Mouse (Mus musculus) spleen, adult 2 months (tissue): Measurements from ENCODE around the gene Saa1.
A peak's percentile ranks its signal among the peaks of the same experiment; 100 is the strongest.

Experiments
- CTCF ChIP-seq: fragments of 200-500 bp; IDR thresholded peaks from 2 replicates; pipeline ENCODE4 v1.5.1; 2011; ENCODE audit warnings: mild to moderate bottlenecking, inconsistent platforms; ENCODE audit not compliant: insufficient read depth, insufficient read length, insufficient replicate concordance; ENCODE audit errors: extremely low read depth
- POLR2A ChIP-seq: fragments of 200-500 bp; IDR thresholded peaks from 2 replicates; pipeline ENCODE4 v1.6.1; 2011; ENCODE audit warnings: low read depth, low read length, inconsistent platforms

- TF ChIP-seq CTCF = peak; percentile 96
- peak; percentile 53; the same call in 1 of the 2 replicates for TF ChIP-seq POLR2A
Observed at GRCm38 (mm10) chr7:46710390-46710844, 32.4 kb downstream of the Saa1 start, which contains the start of gene Saal1.
